Mouse (Mus musculus): ENCODE measurements around the gene Gm10647.

Gm10647 gene

DNA sequence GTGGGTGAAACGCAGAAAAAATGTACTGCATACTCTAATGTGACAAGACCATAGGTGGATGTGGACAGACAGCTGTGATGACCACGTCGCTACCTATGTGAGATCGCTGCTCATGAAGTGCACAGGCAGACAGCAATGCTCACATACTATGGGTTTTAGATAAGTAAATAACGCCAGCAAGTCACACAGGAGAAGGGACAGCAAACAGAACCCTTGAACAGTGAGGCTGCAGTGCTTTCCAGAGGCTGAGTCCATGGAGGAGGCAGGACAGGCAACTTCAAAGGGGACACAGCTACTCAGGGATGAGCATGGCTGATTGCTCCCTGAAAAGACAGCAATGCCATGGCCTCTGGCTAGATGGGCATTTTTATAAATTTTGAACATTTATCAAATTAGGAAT is 50.0 kb downstream of the Gm10647 start:
- no peak for DNase-seq (ENCODE audit: low read depth, low spot score)
